Mouse (Mus musculus) liver, postnatal 0 days (tissue): ENCODE measurements around the gene Hist1h4k.

Experiments
- CTCF ChIP-seq: sonication (generic); IDR thresholded peaks from 2 replicates; pipeline ENCODE4 v1.5.1; 2016; ENCODE audit warnings: antibody characterized with exemption, low read depth
- EP300 ChIP-seq: IDR thresholded peaks from 2 replicates; pipeline ENCODE4 v1.6.1; 2016; ENCODE audit warnings: antibody characterized with exemption, low read depth, mild to moderate bottlenecking

- TF ChIP-seq CTCF (no peak), EP300 (no peak)
Observed at GRCm38 (mm10) chr13:21751827-21752226, 1.5 kb upstream of the Hist1h4k start.
